Mouse (Mus musculus): ENCODE data around the gene Cdc123. TPM values are rescaled to one million over a fixed set of nuclear protein-coding genes. Genes with fewer than 3 reads are reported as not detected.

Cdc123 gene
- total RNA-seq, 2 experiments from 2014 or later = 119 to 123 TPM

GRCm38 (mm10) chr2:5750872-5751271 lies 94.1 kb downstream of the Cdc123 start:
- no peak for DNase-seq (ENCODE audit: extremely low spot score in 1 of 2, low spot score in 2 of 2)
- intact Hi-C loops (cut with DNase I) = no loop called here

- DNase-seq (ENCODE audit: extremely low spot score in 1 of 2, low spot score in 2 of 2) = no peak
These were observed 95.8 kb downstream of the Cdc123 start for GRCm38 (mm10) chr2:5749210-5749609.

GRCm38 (mm10) chr2:5747545-5748043 lies 97.4 kb downstream of the Cdc123 start:
- DNase-seq (ENCODE audit: extremely low spot score in 1 of 2, low spot score in 2 of 2) = no peak
- intact Hi-C loops (cut with DNase I) = no loop called here

More at GRCm38 (mm10) chr2:5749210-5749609, 95.8 kb downstream of the Cdc123 start:
- intact Hi-C loops (cut with DNase I) = no loop called here

- intact Hi-C loops (cut with DNase I) = no loop called here
- no peak for DNase-seq (ENCODE audit: extremely low spot score in 1 of 2, low spot score in 2 of 2)
These were observed 98.4 kb downstream of the Cdc123 start for GRCm38 (mm10) chr2:5746529-5746928.

Other genes starting within 250 kb of the Cdc123 start
- 100 to 1,000 TPM in 1 of 2 experiments, 10 to 100 TPM in 1; 99.2 to 101 TPM for gene Camk1d, start 130.6 kb downstream of the Cdc123 start, total RNA-seq (2021)
- gene Nudt5, start 145 bp downstream of the Cdc123 start, total RNA-seq (2021) = 10 to 100 TPM; 16.3 to 19.3 TPM
- gene Gm13199, start 17.8 kb upstream of the Cdc123 start, total RNA-seq (2021) = under 1 TPM; 0.49 to 0.67 TPM
- gene Sec61a2, start 50.3 kb upstream of the Cdc123 start, total RNA-seq (2021) = 100 to 1,000 TPM; 118 to 119 TPM
- 1 to 10 TPM; 8.0 to 9.2 TPM for gene Dhtkd1, start 97.6 kb upstream of the Cdc123 start, total RNA-seq (2021)
- 10 to 100 TPM; 15.8 to 17.6 TPM for gene Upf2, start 106.3 kb upstream of the Cdc123 start, total RNA-seq (2021)

All from left cerebral cortex, postnatal 10 days (tissue).